Mouse (Mus musculus) T-cell, adult 66 days (primary cell): ENCODE data around the gene Crb2. TPM values are rescaled to one million over a fixed set of nuclear protein-coding genes. Genes with fewer than 3 reads are reported as not detected.

Source experiments
- total RNA-seq, 2 experiments: library from RNA; stranded (reverse); gene quantifications; 3 replicates in 1 of 2; 4 replicates in 1 of 2; pipeline ENCODE4 v1.2.4; 2023

Gene Crb2
- total RNA-seq = not detected

GRCm38 (mm10) chr2:37776016-37776415 is at the start of gene Crb2:
TSS of gene Crb2 (plus strand) at chr2:37776249.

Other genes starting within 250 kb of the Crb2 start
- gene Strbp, start 72.4 kb upstream of the Crb2 start, total RNA-seq = 10 to 100 TPM; 31.6 to 33.9 TPM